Mouse (Mus musculus) bone marrow macrophage, adult 2 months (primary cell): ENCODE results near the gene Stim2. TPM values are rescaled to one million over a fixed set of nuclear protein-coding genes. Genes with fewer than 3 reads are reported as not detected.
A peak's percentile ranks its signal among the peaks of the same experiment; 100 is the strongest.

Experiments
- H3K27ac ChIP-seq: 2 replicates; pipeline ENCODE4 v1.5.1; 2012; ENCODE audit warnings: low read depth, low read length; ENCODE audit not compliant: insufficient read depth
- H3K4me1 ChIP-seq: 2 replicates; pipeline ENCODE4 v1.6.1; 2012; ENCODE audit warnings: low read length; ENCODE audit not compliant: control insufficient read depth, insufficient read depth
- H3K4me3 ChIP-seq: 2 replicates; pipeline ENCODE4 v1.5.1; 2012; ENCODE audit warnings: mild to moderate bottlenecking, low read length, moderate library complexity; ENCODE audit not compliant: insufficient read depth
- CTCF ChIP-seq: IDR thresholded peaks from 2 replicates; pipeline ENCODE4 v1.5.1; 2012; ENCODE audit warnings: low read depth, mild to moderate bottlenecking, low read length, moderate library complexity
- POLR2A ChIP-seq: IDR thresholded peaks from 2 replicates; pipeline ENCODE4 v1.6.1; 2012; ENCODE audit warnings: mild to moderate bottlenecking, low read depth, low read length, borderline replicate concordance
- polyA plus RNA-seq: library from polyadenylated mRNA; stranded (reverse); fragments of >200 nt; gene quantifications from 2 replicates; pipeline ENCODE4 v1.2.4, GENCODE M21; 2012; ENCODE audit not compliant: missing spikeins, insufficient read depth, insufficient read length

Gene Stim2
- polyA plus RNA-seq, 1 experiment: 37.9 TPM

- no peak overlapping the region for H3K4me3 ChIP-seq
- TF ChIP-seq POLR2A: no peak
- TF ChIP-seq CTCF: no peak
Measured at GRCm38 (mm10) chr5:53987496-53987895, 10.8 kb upstream of the Stim2 start.

GRCm38 (mm10) chr5:53988053-53988452 lies 10.2 kb upstream of the Stim2 start:
- Histone ChIP-seq H3K4me1 (no peaks in the 10 kb centered on the region), H3K27ac (no peak overlapping the region), H3K4me3 (no peak overlapping the region)
- no peak for TF ChIP-seq POLR2A
- no peak for TF ChIP-seq CTCF

More at GRCm38 (mm10) chr5:53987496-53987895, 10.8 kb upstream of the Stim2 start:
- no peaks in the 10 kb centered on the region for H3K4me1 ChIP-seq
- no peak overlapping the region for H3K27ac ChIP-seq

- TF ChIP-seq POLR2A (no peak), CTCF (no peak)
- Histone ChIP-seq H3K4me3 (no peak overlapping the region), H3K4me1 (peaks cover 8% of the 10 kb centered on the region), H3K27ac (no peak overlapping the region)
Measured at GRCm38 (mm10) chr5:53992616-53993015, 5.7 kb upstream of the Stim2 start.

GRCm38 (mm10) chr5:53994576-53994975 lies 3.7 kb upstream of the Stim2 start:
- Histone ChIP-seq H3K4me1 (peaks cover 10% of the 10 kb centered on the region), H3K27ac (no peak overlapping the region), H3K4me3 (no peak overlapping the region)
- TF ChIP-seq CTCF (no peak), POLR2A (no peak)

GRCm38 (mm10) chr5:53995316-53995715 lies 3.0 kb upstream of the Stim2 start:
- TF ChIP-seq CTCF: no peak
- TF ChIP-seq POLR2A: no peak
- Histone ChIP-seq H3K27ac (no peak overlapping the region), H3K4me3 (peak overlapping the region; percentile 75), H3K4me1 (peaks cover 11% of the 10 kb centered on the region)

GRCm38 (mm10) chr5:53996822-53997221 lies 1.5 kb upstream of the Stim2 start:
- TF ChIP-seq CTCF (no peak), POLR2A (no peak)
- H3K4me1 ChIP-seq: peaks cover 17% of the 10 kb centered on the region
- H3K4me3 ChIP-seq: no peak overlapping the region
- H3K27ac ChIP-seq: no peak overlapping the region

- Histone ChIP-seq H3K4me1 (peaks cover 17% of the 10 kb centered on the region), H3K27ac (peak overlapping the region; percentile 24), H3K4me3 (peak overlapping the region; percentile 84)
- no peak for TF ChIP-seq CTCF
Measured at GRCm38 (mm10) chr5:53998743-53999460, 603 bp downstream of the Stim2 start.

- TF ChIP-seq CTCF: no peak
- TF ChIP-seq POLR2A: no peak
- H3K4me1 ChIP-seq: peaks cover 17% of the 10 kb centered on the region
- no peak overlapping the region for H3K27ac ChIP-seq
- H3K4me3 ChIP-seq: peak overlapping the region; percentile 84
Measured at GRCm38 (mm10) chr5:53999461-53999770, 1.1 kb downstream of the Stim2 start.

- Histone ChIP-seq H3K4me3 (peak overlapping the region; percentile 84; the same call in 1 of the 2 replicates), H3K4me1 (peaks cover 17% of the 10 kb centered on the region)
Measured at GRCm38 (mm10) chr5:53999831-54000230, 1.5 kb downstream of the Stim2 start.

GRCm38 (mm10) chr5:54001021-54001420 lies 2.7 kb downstream of the Stim2 start:
- peaks cover 17% of the 10 kb centered on the region for H3K4me1 ChIP-seq
- no peak overlapping the region for H3K4me3 ChIP-seq
- TF ChIP-seq POLR2A: no peak
- TF ChIP-seq CTCF: no peak
- H3K27ac ChIP-seq: no peak overlapping the region

More at GRCm38 (mm10) chr5:53999831-54000230, 1.5 kb downstream of the Stim2 start:
- H3K27ac ChIP-seq: no peak overlapping the region
- TF ChIP-seq CTCF (no peak), POLR2A (no peak)
